Mouse (Mus musculus) kidney, adult 2 months (tissue): ENCODE data around the gene Wap.

Experiments
- CTCF ChIP-seq: fragments of 200-500 bp; conservative IDR thresholded peaks from 2 replicates; pipeline ENCODE4 v1.5.1; 2011; ENCODE audit warnings: low read depth, mild to moderate bottlenecking, control low read depth, low read length, moderate library complexity, mixed read lengths; ENCODE audit not compliant: insufficient read depth, insufficient read length
- POLR2A ChIP-seq: fragments of 200-500 bp; IDR thresholded peaks from one replicate; pipeline ENCODE4 v1.6.1; 2011; ENCODE audit warnings: low read depth, low read length, control low read depth

DNA sequence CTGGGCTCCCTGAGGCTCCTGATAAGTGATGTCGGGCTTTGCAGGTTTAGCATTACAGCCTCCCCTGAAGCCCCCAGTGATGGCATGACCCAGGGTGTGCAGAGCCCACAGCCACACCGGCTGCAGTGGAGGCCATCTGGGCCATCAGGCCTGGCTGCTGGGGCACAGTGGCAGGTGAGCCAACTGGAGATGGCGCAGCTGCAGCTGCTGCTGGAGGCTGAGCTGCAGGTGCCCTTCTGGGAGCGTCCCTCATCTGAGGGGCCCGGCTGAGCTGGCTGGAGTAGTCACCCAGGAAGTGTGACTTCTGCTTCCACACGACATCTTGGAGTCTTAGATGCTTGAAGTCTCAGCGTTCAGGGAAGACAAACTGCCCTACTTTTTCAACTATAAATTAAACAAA lies 12.1 kb upstream of the Wap start:
- TF ChIP-seq POLR2A: no peak
- TF ChIP-seq CTCF: no peak
